Comparison of ENCODE assay signal across 17 mouse cellular contexts in genomic region chr12:17387332-17388135, GRCm38 (mm10). TPM values are rescaled to one million over a fixed set of nuclear protein-coding genes. Genes with fewer than 3 reads are reported as not detected.
DNase-seq lines count a peak whose midpoint lies in the region; ATAC-seq and TF ChIP-seq lines count a peak whose summit lies in the region.
"Had no signal": no experiment of that assay in that cellular context is flagged by ENCODE, and none has a peak within 500 bp of the region (broad histone marks: within the 10 kb centered on the region; RNA-seq: fewer than 3 reads in every experiment).

No protein-coding gene starts in this region.

- no peak for ATAC-seq in embryonic facial prominence, embryonic 13.5 days (ENCODE audit: insufficient number of reproducible peaks, insufficient read depth, low FRiP score, low TSS enrichment, low read depth)
- ATAC-seq in lung, embryonic 14.5 days (ENCODE audit: insufficient read depth) = no peak
- ATAC-seq in lung, postnatal 0 days = no peak
- ATAC-seq: hindbrain, embryonic 16.5 days had no signal

- no peaks in the 10 kb centered on the region for H3K9me3 ChIP-seq in embryonic facial prominence, embryonic 13.5 days
- no peaks in the 10 kb centered on the region for H3K9me3 ChIP-seq in embryonic facial prominence, embryonic 10.5 days
- H3K9me3 ChIP-seq in lung, embryonic 14.5 days (ENCODE audit: low read depth, low read length) = no peaks in the 10 kb centered on the region
- H3K9me3 ChIP-seq in lung, postnatal 0 days (ENCODE audit: low read length) = no peaks in the 10 kb centered on the region
- H3K9me3 ChIP-seq: embryonic facial prominence, embryonic 12.5 days; forebrain, embryonic 12.5 days; liver, embryonic 13.5 days; neural tube, embryonic 12.5 days had no signal

- H3K4me3 ChIP-seq in embryonic facial prominence, embryonic 13.5 days = no peak overlapping the region
- H3K4me3 ChIP-seq in embryonic facial prominence, embryonic 10.5 days = no peak overlapping the region
- H3K4me3 ChIP-seq in lung, embryonic 14.5 days (ENCODE audit: low read depth, low read length) = no peak overlapping the region
- no peak overlapping the region for H3K4me3 ChIP-seq in lung, postnatal 0 days (ENCODE audit: low read depth, low read length)
- H3K4me3 ChIP-seq: embryonic facial prominence, embryonic 12.5 days; forebrain, embryonic 12.5 days; gastrocnemius, adult 2 months; heart, adult 2 months; liver, embryonic 13.5 days; neural tube, embryonic 12.5 days had no signal

- DNase-seq in embryonic facial prominence, embryonic 10.5 days (ENCODE audit: low spot score) = no peak
- DNase-seq in lung, embryonic 14.5 days = peak; percentile 12
- no peak for DNase-seq in lung, postnatal 0 days (ENCODE audit: low spot score)
- peak; percentile 37 for DNase-seq in induced T-regulatory cell, adult 2 months (ENCODE audit: low read depth)
- DNase-seq in spleen, postnatal 14 days (ENCODE audit: low spot score in 2 of 2) = no peak
- DNase-seq in left cerebral cortex, postnatal 14 days (ENCODE audit: low spot score in 2 of 2) = no peak
- DNase-seq: cerebellum, adult 9-11 months; gastrocnemius, adult 2 months; heart, adult 2 months; liver, embryonic 13.5 days; lung, postnatal 36 days; midbrain, embryonic 14.5 days had no signal

- peak overlapping the region; percentile 33; the same call in 1 of the 2 replicates for H3K27ac ChIP-seq in embryonic facial prominence, embryonic 13.5 days
- no peak overlapping the region for H3K27ac ChIP-seq in embryonic facial prominence, embryonic 10.5 days (replicated peaks)
- no peak overlapping the region for H3K27ac ChIP-seq in lung, embryonic 14.5 days (ENCODE audit: low read depth)
- no peak overlapping the region for H3K27ac ChIP-seq in lung, postnatal 0 days (ENCODE audit: low read length)
- H3K27ac ChIP-seq: embryonic facial prominence, embryonic 12.5 days; forebrain, embryonic 12.5 days; gastrocnemius, adult 2 months; heart, adult 2 months; liver, embryonic 13.5 days; neural tube, embryonic 12.5 days had no signal

- no peak overlapping the region for H3K4me2 ChIP-seq in embryonic facial prominence, embryonic 13.5 days
- no peak overlapping the region for H3K4me2 ChIP-seq in lung, embryonic 14.5 days
- no peak overlapping the region for H3K4me2 ChIP-seq in lung, postnatal 0 days (replicated peaks; ENCODE audit: low read depth, low read length)
- H3K4me2 ChIP-seq: embryonic facial prominence, embryonic 12.5 days; forebrain, embryonic 12.5 days; liver, embryonic 13.5 days; neural tube, embryonic 12.5 days had no signal

- H3K27me3 ChIP-seq in embryonic facial prominence, embryonic 13.5 days = no peaks in the 10 kb centered on the region
- H3K27me3 ChIP-seq in embryonic facial prominence, embryonic 10.5 days (replicated peaks; ENCODE audit: low read depth, poor library complexity, severe bottlenecking) = no peaks in the 10 kb centered on the region
- H3K27me3 ChIP-seq in lung, embryonic 14.5 days (ENCODE audit: insufficient read depth, low read length) = no peaks in the 10 kb centered on the region
- H3K27me3 ChIP-seq in lung, postnatal 0 days (replicated peaks; ENCODE audit: insufficient read depth, low read length) = no peaks in the 10 kb centered on the region
- H3K27me3 ChIP-seq: embryonic facial prominence, embryonic 12.5 days; forebrain, embryonic 12.5 days; liver, embryonic 13.5 days; neural tube, embryonic 12.5 days had no signal

- H3K36me3 ChIP-seq in embryonic facial prominence, embryonic 13.5 days = peaks cover 19% of the 10 kb centered on the region
- peaks cover 50% of the 10 kb centered on the region for H3K36me3 ChIP-seq in embryonic facial prominence, embryonic 10.5 days (replicated peaks)
- 0 out of 2 replicates have a peak, but pooled peaks cover 13% of the 10 kb centered on the region for H3K36me3 ChIP-seq in lung, embryonic 14.5 days (ENCODE audit: insufficient read depth)
- H3K36me3 ChIP-seq in lung, postnatal 0 days (ENCODE audit: insufficient read depth, low read length) = no peaks in the 10 kb centered on the region

- H3K4me1 ChIP-seq in embryonic facial prominence, embryonic 13.5 days = peaks cover 9% of the 10 kb centered on the region
- H3K4me1 ChIP-seq in embryonic facial prominence, embryonic 10.5 days = no peaks in the 10 kb centered on the region
- peaks cover 6% of the 10 kb centered on the region for H3K4me1 ChIP-seq in lung, embryonic 14.5 days (ENCODE audit: insufficient read depth)
- 0 out of 2 replicates have a peak, but pooled peaks cover 3% of the 10 kb centered on the region for H3K4me1 ChIP-seq in lung, postnatal 0 days (ENCODE audit: insufficient read depth, low read depth, low read length)
- H3K4me1 ChIP-seq: embryonic facial prominence, embryonic 12.5 days; forebrain, embryonic 12.5 days; neural tube, embryonic 12.5 days had no signal

- no peak for TF ChIP-seq EP300 in lung, postnatal 0 days (IDR thresholded peaks at IDR 0.05)

- intact Hi-C loops in left cerebral cortex, postnatal 14 days (cut with DNase I) = no loop called here

- WGBS in embryonic facial prominence, embryonic 13.5 days = 81% methylated on average over 12 of the region's 12 CpGs
- 91% methylated on average over 12 of the region's 12 CpGs for WGBS in embryonic facial prominence, embryonic 10.5 days
- 58% methylated on average over 12 of the region's 12 CpGs for WGBS in lung, embryonic 14.5 days
- WGBS in lung, postnatal 0 days = 59% methylated on average over 12 of the region's 12 CpGs

- no peak overlapping the region for H3K9ac ChIP-seq in embryonic facial prominence, embryonic 13.5 days
- no peak overlapping the region for H3K9ac ChIP-seq in lung, embryonic 14.5 days
- H3K9ac ChIP-seq in lung, postnatal 0 days (replicated peaks; ENCODE audit: low read depth) = no peak overlapping the region
- H3K9ac ChIP-seq: embryonic facial prominence, embryonic 12.5 days; forebrain, embryonic 12.5 days; liver, embryonic 13.5 days; neural tube, embryonic 12.5 days had no signal

- no peak for TF ChIP-seq CTCF in lung, embryonic 14.5 days (IDR thresholded peaks at IDR 0.05; ENCODE audit: low read depth)
- no peak for TF ChIP-seq CTCF in lung, postnatal 0 days (IDR thresholded peaks at IDR 0.05)

RNA-seq across cellular contexts. Expression of gene Nol10, which starts 39.3 kb away (rescaled TPM):
- 27.7 and 28.7 TPM in 2 replicates for polyA plus RNA-seq in embryonic facial prominence, embryonic 13.5 days (2015; fragmentation: Nextera tagmentation; extraction: Ambion mirVana)
- polyA plus RNA-seq in embryonic facial prominence, embryonic 10.5 days (2016; fragmentation: Nextera tagmentation; extraction: Ambion mirVana) = 41.8 and 43.4 TPM in 2 replicates
- 27.0 and 30.0 TPM in 2 replicates for polyA plus RNA-seq in lung, embryonic 14.5 days (2014; fragmentation: Nextera tagmentation; extraction: Ambion mirVana)
- 7.4 and 7.9 TPM in 2 replicates for polyA plus RNA-seq in lung, postnatal 0 days (2015; fragmentation: Nextera tagmentation; extraction: Ambion mirVana)
- 10 to 100 TPM; 19.7 to 20.3 TPM for total RNA-seq in left cerebral cortex, postnatal 14 days (2021)

RNA-seq across cellular contexts. Expression of gene Atp6v1c2, which starts 58.4 kb away (rescaled TPM):
- 0.94 and 1.6 TPM in 2 replicates for polyA plus RNA-seq in embryonic facial prominence, embryonic 13.5 days (2015; fragmentation: Nextera tagmentation; extraction: Ambion mirVana)
- 0.52 and 0.62 TPM in 2 replicates for polyA plus RNA-seq in embryonic facial prominence, embryonic 10.5 days (2016; fragmentation: Nextera tagmentation; extraction: Ambion mirVana)
- polyA plus RNA-seq in lung, embryonic 14.5 days (2014; fragmentation: Nextera tagmentation; extraction: Ambion mirVana) = 0.97 and 1.0 TPM in 2 replicates
- polyA plus RNA-seq in lung, postnatal 0 days (2015; fragmentation: Nextera tagmentation; extraction: Ambion mirVana) = 55.6 and 56.4 TPM in 2 replicates
- 1 to 10 TPM; 6.4 to 9.8 TPM for total RNA-seq in left cerebral cortex, postnatal 14 days (2021)
- total RNA-seq: gastrocnemius, adult 2 months; heart, adult 2 months had no signal
- polyA plus RNA-seq: liver, embryonic 13.5 days had no signal

Comparison
In these comparisons a context has a peak if more than half of its experiments do, and no peak if none do; other contexts are left out.
1. DNase-seq: peak in lung, embryonic 14.5 days (single experiment) and induced T-regulatory cell, adult 2 months (single experiment); none in embryonic facial prominence, embryonic 10.5 days (single experiment), lung, postnatal 0 days (single experiment), spleen, postnatal 14 days (0 of 2) and left cerebral cortex, postnatal 14 days (0 of 2).
2. RNA of gene Atp6v1c2, which starts 58.4 kb away (polyA plus RNA-seq): 55.6 to 56.4 TPM in lung, postnatal 0 days; 0.97 to 1.0 TPM in lung, embryonic 14.5 days, 0.94 to 1.6 TPM in embryonic facial prominence, embryonic 13.5 days and 0.52 to 0.62 TPM in embryonic facial prominence, embryonic 10.5 days; every median in the first group is over 10 times any median in the second.